Mouse (Mus musculus) liver, embryonic 14.5 days (tissue): ENCODE data around the gene Serpina3m. TPM values are rescaled to one million over a fixed set of nuclear protein-coding genes. Genes with fewer than 3 reads are reported as not detected.
A peak's percentile ranks its signal among the peaks of the same experiment; 100 is the strongest.

Experiments used
- ATAC-seq: fragments of 200-750 bp; cut with Nextera tagmentation; 2 replicates; pipeline ENCODE4 v1.8.0; 2017; ENCODE audit warnings: moderate number of reproducible peaks, mild to moderate bottlenecking, moderate library complexity; ENCODE audit not compliant: insufficient read depth
- DNase-seq, 3 experiments: peaks; one replicate each; pipeline ENCODE4 v3.0.0-alpha.2; 2012 to 2013; ENCODE audit warnings: low read depth in 3 of 3, low spot score in 3 of 3
- H3K27ac ChIP-seq: fragments of 300-500 bp; sonication (generic); 2 replicates; pipeline ENCODE4 v1.5.1; 2014; ENCODE audit warnings: moderate library complexity, mild to moderate bottlenecking, control low read depth, inconsistent platforms
- H3K27me3 ChIP-seq: fragments of 300-500 bp; sonication (generic); 2 replicates; pipeline ENCODE4 v1.6.1; 2014; ENCODE audit warnings: mild to moderate bottlenecking, low read length, moderate library complexity; ENCODE audit not compliant: control insufficient read depth, insufficient read depth
- H3K36me3 ChIP-seq: fragments of 300-500 bp; sonication (generic); replicated peaks from 2 replicates; pipeline ENCODE4 v1.6.1; 2014; ENCODE audit warnings: low read depth; ENCODE audit not compliant: control insufficient read depth, insufficient read depth
- H3K4me1 ChIP-seq, 2 experiments: fragments of 200-500 bp in 1 of 2; fragments of 300-500 bp in 1 of 2; sonication (generic) in 1 of 2; replicated peaks; 2 replicates each; pipeline ENCODE4 v1.6.1; 2012 to 2014; ENCODE audit warnings: antibody characterized with exemption in 1 of 2, inconsistent platforms in 1 of 2, low read length in 1 of 2; ENCODE audit not compliant: control insufficient read depth in 2 of 2, insufficient read depth in 2 of 2
- H3K4me2 ChIP-seq: fragments of 300-500 bp; sonication (generic); 2 replicates; pipeline ENCODE4 v1.6.1; 2014; ENCODE audit warnings: low read depth, mild to moderate bottlenecking, control low read depth, moderate library complexity
- H3K4me3 ChIP-seq, 2 experiments: fragments of 200-500 bp in 1 of 2; fragments of 300-500 bp in 1 of 2; sonication (generic) in 1 of 2; 2 replicates each; pipeline ENCODE4 v1.5.1; 2012 to 2014; ENCODE audit warnings: low read depth in 2 of 2, low read length in 2 of 2, mild to moderate bottlenecking in 2 of 2, control low read depth in 1 of 2, inconsistent platforms in 1 of 2, moderate library complexity in 1 of 2; ENCODE audit not compliant: insufficient read depth in 1 of 2
- H3K9ac ChIP-seq: fragments of 300-500 bp; sonication (generic); replicated peaks from 2 replicates; pipeline ENCODE4 v1.6.1; 2014; ENCODE audit warnings: mild to moderate bottlenecking, control low read depth, moderate library complexity
- H3K9me3 ChIP-seq: fragments of 300-500 bp; sonication (generic); 2 replicates; pipeline ENCODE4 v1.6.1; 2016; ENCODE audit warnings: low read length, mixed read lengths; ENCODE audit not compliant: control insufficient read depth
- CTCF ChIP-seq: IDR thresholded peaks from 2 replicates; pipeline ENCODE4 v1.5.1; 2016; ENCODE audit warnings: antibody characterized with exemption, low read depth, control low read depth
- EP300 ChIP-seq: IDR thresholded peaks from 2 replicates; pipeline ENCODE4 v1.6.1; 2016; ENCODE audit warnings: antibody characterized with exemption, low read depth
- WGBS: fragments of 180-500 bp; shearing (Covaris S2); extraction: QIAGEN DNeasy Blood & Tissue Kit; methylation state at CpG from one replicate; pipeline ENCODE4 v1.1.7; 2014; ENCODE audit not compliant: insufficient replicate concordance; 5-methylcytosine and 5-hydroxymethylcytosine counted together
- polyA plus RNA-seq, 2 experiments: library from polyadenylated mRNA; depleted of rRNA in 1 of 2; stranded (reverse) in 1 of 2; unstranded in 1 of 2; fragments of >200 nt; fragmentation: Nextera tagmentation in 1 of 2; extraction: Ambion mirVana in 1 of 2; gene quantifications; 2 replicates each; pipeline versions ENCODE4 v1.2.1 to v1.2.3; 2012 to 2014

The Serpina3m gene
- polyA plus RNA-seq, 2 experiments: 0.03 to 0.11 TPM

DNA sequence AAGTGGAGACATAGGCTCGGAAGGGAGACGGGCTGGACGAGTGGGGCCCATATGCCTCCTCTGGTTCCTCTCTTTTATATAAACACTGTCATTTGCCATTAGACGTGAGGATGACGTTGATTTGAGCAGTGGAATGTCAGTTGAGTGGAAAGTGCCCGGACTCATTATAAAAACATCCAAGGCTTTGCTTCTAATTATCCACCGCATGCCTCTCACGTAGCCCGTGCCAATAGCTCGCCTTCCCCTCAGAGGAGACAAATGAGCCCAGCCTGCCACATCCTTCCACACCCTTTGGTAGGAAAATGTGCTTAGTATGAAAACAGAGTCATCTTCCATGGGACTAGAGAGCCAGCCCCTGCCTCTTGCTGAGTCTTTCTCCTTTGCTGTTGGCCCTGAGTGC, 93.1 kb downstream of the Serpina3m start:
- Histone ChIP-seq H3K27me3 (no peaks in the 10 kb centered on the region), H3K4me2 (no peak overlapping the region), H3K4me3 (no peak overlapping the region), H3K27ac (no peak overlapping the region), H3K4me1 (no peaks in the 10 kb centered on the region), H3K9me3 (no peaks in the 10 kb centered on the region), H3K9ac (no peak overlapping the region), H3K36me3 (no peaks in the 10 kb centered on the region)
- DNase-seq: no peak
- 68% methylated on average over 10 of the region's 10 CpGs for WGBS
- ATAC-seq: no peak
- TF ChIP-seq CTCF (no peak), EP300 (no peak)

DNA sequence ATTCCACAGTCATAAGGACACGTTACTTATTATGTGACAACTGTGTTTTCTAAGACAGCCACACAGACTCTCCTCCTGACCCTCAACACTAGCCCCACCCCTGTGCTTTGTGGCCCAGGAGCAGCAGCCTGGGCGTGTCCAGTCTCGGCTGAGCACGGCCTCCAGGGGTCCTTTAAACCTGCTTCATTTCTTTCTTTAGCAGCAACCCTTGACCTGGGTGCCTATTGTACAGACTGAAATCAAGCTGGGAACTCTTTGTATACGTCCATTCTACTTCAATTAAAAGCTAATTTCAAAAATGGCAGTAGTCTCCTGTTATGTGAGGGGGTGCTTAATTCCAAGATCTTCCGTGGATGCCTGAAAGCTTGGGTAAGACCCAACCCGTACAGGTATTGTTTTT, 94.9 kb downstream of the Serpina3m start:
- no peak for ATAC-seq
- WGBS: 52% methylated on average over 7 of the region's 7 CpGs
- no peak overlapping the region for H3K9ac ChIP-seq
- H3K27ac ChIP-seq: no peak overlapping the region
- TF ChIP-seq CTCF: no peak
- no peak for TF ChIP-seq EP300
- H3K27me3 ChIP-seq: no peaks in the 10 kb centered on the region
- H3K9me3 ChIP-seq: no peaks in the 10 kb centered on the region
- no peak overlapping the region for H3K4me3 ChIP-seq
- no peak for DNase-seq
- H3K4me2 ChIP-seq: no peak overlapping the region
- H3K36me3 ChIP-seq: no peaks in the 10 kb centered on the region
- no peaks in the 10 kb centered on the region for H3K4me1 ChIP-seq

DNA sequence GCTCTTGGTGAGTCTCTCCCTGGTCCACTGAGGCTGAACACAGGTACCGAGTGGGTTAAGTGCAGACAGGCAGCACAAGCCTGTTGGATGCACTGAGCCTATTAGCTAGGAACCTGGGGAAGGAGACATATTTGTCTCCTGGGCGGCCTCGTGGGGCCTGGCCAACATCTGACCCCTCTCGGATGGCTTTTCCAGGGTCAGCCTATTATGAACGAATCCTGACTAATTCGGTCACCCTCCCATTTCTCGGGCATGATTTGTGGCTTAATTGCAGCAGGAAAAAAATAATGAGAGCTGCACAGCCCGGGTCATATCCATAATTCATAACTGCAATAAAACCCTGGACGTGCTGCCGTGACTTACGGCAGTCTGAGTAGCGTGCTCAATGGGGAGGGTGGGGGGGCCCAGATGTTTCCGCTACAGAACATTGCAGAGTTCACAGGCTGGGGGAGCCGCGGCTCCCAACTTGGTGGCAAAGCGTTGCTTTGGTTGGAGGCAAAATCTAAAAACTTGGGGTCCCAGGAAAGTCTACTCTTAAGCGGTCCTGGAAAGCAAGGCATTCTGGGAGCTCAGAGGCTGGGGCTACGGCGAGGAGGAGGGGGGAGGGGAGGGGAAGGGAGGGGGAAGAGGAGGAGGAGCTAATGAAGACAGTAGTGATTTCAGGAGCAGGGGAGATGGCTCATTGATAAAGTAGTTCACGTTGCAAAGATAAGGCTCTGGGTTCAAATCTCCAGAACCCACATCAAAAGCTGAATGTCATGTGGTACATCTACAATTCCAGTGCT, 95.9 kb downstream of the Serpina3m start:
- no peak for DNase-seq

DNA sequence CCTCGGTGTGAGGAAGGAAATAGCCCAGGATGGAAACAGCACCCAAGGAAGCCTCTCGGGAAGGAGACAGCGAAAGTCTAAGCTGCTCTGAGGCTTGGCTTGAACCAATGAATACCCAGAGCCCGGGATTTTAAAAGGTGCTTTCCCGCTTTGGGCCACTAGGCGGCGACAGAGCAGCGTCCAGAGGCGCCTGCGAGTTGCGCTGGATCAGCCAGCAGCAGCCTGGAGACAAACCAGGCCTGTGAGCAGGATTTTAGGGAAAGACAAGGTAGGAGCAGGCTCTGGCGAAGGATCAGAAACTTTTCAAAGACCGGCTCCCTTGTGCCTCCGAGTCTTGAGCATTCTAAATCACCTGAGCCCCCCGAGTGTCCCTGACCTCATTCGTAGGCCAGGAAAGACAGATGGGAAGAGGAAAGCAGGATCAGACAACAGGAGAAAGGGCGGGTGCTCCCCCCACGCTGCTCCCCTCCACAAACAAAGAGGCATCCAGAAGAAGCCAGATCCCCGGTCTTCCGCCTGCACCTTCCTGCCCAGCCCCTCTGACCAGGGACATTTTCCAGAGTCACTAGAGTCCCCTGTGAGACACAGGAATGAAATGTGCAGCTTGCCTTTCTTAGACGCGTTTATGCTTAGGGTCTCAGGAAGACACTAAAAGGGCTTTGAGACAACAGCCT, 101.9 kb downstream of the Serpina3m start:
- WGBS: 12% methylated on average over 22 of the region's 22 CpGs

More for the DNA sequence above, 95.9 kb downstream of the Serpina3m start:
- Histone ChIP-seq H3K4me2 (no peak overlapping the region), H3K4me1 (no peaks in the 10 kb centered on the region), H3K9me3 (no peaks in the 10 kb centered on the region), H3K4me3 (no peak overlapping the region), H3K9ac (no peak overlapping the region), H3K27me3 (no peaks in the 10 kb centered on the region), H3K27ac (no peak overlapping the region), H3K36me3 (no peaks in the 10 kb centered on the region)
- 73% methylated on average over 20 of the region's 20 CpGs for WGBS
- no peak for TF ChIP-seq EP300
- TF ChIP-seq CTCF: no peak
- no peak for ATAC-seq

DNA sequence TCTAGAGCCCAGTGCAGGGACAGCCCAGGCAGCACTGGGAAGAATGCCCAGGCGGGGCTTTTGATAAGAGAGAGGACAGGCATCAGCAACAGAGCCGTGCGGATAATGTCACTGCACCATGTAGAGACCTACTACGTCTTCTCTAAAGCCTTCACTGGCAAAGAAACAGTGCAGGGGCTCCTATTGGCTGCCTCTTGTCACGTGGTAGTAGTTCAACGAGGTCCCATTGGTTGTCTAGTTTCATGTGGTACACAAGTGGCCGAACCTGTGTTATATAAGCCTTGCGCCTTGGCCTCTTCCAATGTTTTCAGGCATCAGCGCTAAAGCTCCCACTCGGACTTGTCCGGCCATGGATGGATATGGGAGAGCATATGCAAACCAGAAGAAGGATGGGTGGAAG, 105.4 kb downstream of the Serpina3m start:
- H3K4me3 ChIP-seq: no peak overlapping the region
- H3K9ac ChIP-seq: no peak overlapping the region
- H3K27ac ChIP-seq: no peak overlapping the region
- H3K36me3 ChIP-seq: no peaks in the 10 kb centered on the region
- WGBS: 64% methylated on average over 11 of the region's 11 CpGs
- H3K9me3 ChIP-seq: no peaks in the 10 kb centered on the region
- DNase-seq (no peak), ATAC-seq (no peak)
- no peak overlapping the region for H3K4me2 ChIP-seq
- H3K4me1 ChIP-seq: no peaks in the 10 kb centered on the region
- TF ChIP-seq EP300: no peak
- TF ChIP-seq CTCF: no peak
- no peaks in the 10 kb centered on the region for H3K27me3 ChIP-seq

More for the DNA sequence above, 101.9 kb downstream of the Serpina3m start:
- Histone ChIP-seq H3K27me3 (no peaks in the 10 kb centered on the region), H3K4me2 (no peak overlapping the region), H3K4me3 (no peak overlapping the region), H3K9ac (no peak overlapping the region), H3K36me3 (no peaks in the 10 kb centered on the region), H3K27ac (no peak overlapping the region), H3K4me1 (no peaks in the 10 kb centered on the region), H3K9me3 (no peaks in the 10 kb centered on the region)
- DNase-seq: peak; percentile 7 to 9 (median 9)
- no peak for ATAC-seq
- peak; percentile 91 for TF ChIP-seq CTCF
- TF ChIP-seq EP300: no peak

Other genes starting within 250 kb of the Serpina3m start
- 0.08 and 0.11 TPM in 2 replicates for gene Serpina5, start 237.4 kb upstream of the Serpina3m start, polyA plus RNA-seq (2012; rRNA removed)
- gene Serpina5, start 237.4 kb upstream of the Serpina3m start, polyA plus RNA-seq (2014; fragmentation: Nextera tagmentation; extraction: Ambion mirVana): 0.14 and 0.22 TPM in 2 replicates
- gene Serpina3a, start 225.8 kb upstream of the Serpina3m start, polyA plus RNA-seq (2012; rRNA removed): not detected in 2 replicates
- not detected in 2 replicates for gene Serpina3a, start 225.8 kb upstream of the Serpina3m start, polyA plus RNA-seq (2014; fragmentation: Nextera tagmentation; extraction: Ambion mirVana)
- 0.04 and 0.11 TPM in 2 replicates for gene Serpina3b, start 210.5 kb upstream of the Serpina3m start, polyA plus RNA-seq (2012; rRNA removed)
- 0.10 and 0.34 TPM in 2 replicates for gene Serpina3b, start 210.5 kb upstream of the Serpina3m start, polyA plus RNA-seq (2014; fragmentation: Nextera tagmentation; extraction: Ambion mirVana)
- gene Serpina3c, start 184.6 kb upstream of the Serpina3m start, polyA plus RNA-seq (2012; rRNA removed): not detected in 2 replicates
- gene Serpina3c, start 184.6 kb upstream of the Serpina3m start, polyA plus RNA-seq (2014; fragmentation: Nextera tagmentation; extraction: Ambion mirVana): not detected in 2 replicates
- gene Serpina3f, start 123.9 kb upstream of the Serpina3m start, polyA plus RNA-seq (2012; rRNA removed): 0.08 and 0.11 TPM in 2 replicates
- 0.24 TPM in 2 replicates for gene Serpina3f, start 123.9 kb upstream of the Serpina3m start, polyA plus RNA-seq (2014; fragmentation: Nextera tagmentation; extraction: Ambion mirVana)
- 0.94 and 0.97 TPM in 2 replicates for gene Serpina3g, start 102.2 kb upstream of the Serpina3m start, polyA plus RNA-seq (2012; rRNA removed)
- gene Serpina3g, start 102.2 kb upstream of the Serpina3m start, polyA plus RNA-seq (2014; fragmentation: Nextera tagmentation; extraction: Ambion mirVana): 1.2 and 2.0 TPM in 2 replicates
- gene Serpina3i, start 75.4 kb upstream of the Serpina3m start, polyA plus RNA-seq (2012; rRNA removed): 0.03 and 0.06 TPM in 2 replicates
- 0.27 and 0.30 TPM in 2 replicates for gene Serpina3i, start 75.4 kb upstream of the Serpina3m start, polyA plus RNA-seq (2014; fragmentation: Nextera tagmentation; extraction: Ambion mirVana)
- gene Serpina3j, start 23.9 kb upstream of the Serpina3m start, polyA plus RNA-seq (2012; rRNA removed): not detected in 2 replicates
- not detected in 2 replicates for gene Serpina3j, start 23.9 kb upstream of the Serpina3m start, polyA plus RNA-seq (2014; fragmentation: Nextera tagmentation; extraction: Ambion mirVana)
- not detected in 2 replicates for gene Serpina3k, start within 50 bp of the Serpina3m start, polyA plus RNA-seq (2012; rRNA removed)
- gene Serpina3k, start within 50 bp of the Serpina3m start, polyA plus RNA-seq (2014; fragmentation: Nextera tagmentation; extraction: Ambion mirVana): not detected in 2 replicates
- 0.51 and 0.60 TPM in 2 replicates for gene Serpina3n, start 68.2 kb downstream of the Serpina3m start, polyA plus RNA-seq (2012; rRNA removed)
- gene Serpina3n, start 68.2 kb downstream of the Serpina3m start, polyA plus RNA-seq (2014; fragmentation: Nextera tagmentation; extraction: Ambion mirVana): 0.19 and 0.89 TPM in 2 replicates
- 0.02 TPM in 1 of 2 replicates, not detected in the other for gene Gsc, start 134.8 kb downstream of the Serpina3m start, polyA plus RNA-seq (2012; rRNA removed)
- gene Gsc, start 134.8 kb downstream of the Serpina3m start, polyA plus RNA-seq (2014; fragmentation: Nextera tagmentation; extraction: Ambion mirVana): not detected in 2 replicates